Mouse (Mus musculus): ENCODE results near the gene Iscu.

DNA sequence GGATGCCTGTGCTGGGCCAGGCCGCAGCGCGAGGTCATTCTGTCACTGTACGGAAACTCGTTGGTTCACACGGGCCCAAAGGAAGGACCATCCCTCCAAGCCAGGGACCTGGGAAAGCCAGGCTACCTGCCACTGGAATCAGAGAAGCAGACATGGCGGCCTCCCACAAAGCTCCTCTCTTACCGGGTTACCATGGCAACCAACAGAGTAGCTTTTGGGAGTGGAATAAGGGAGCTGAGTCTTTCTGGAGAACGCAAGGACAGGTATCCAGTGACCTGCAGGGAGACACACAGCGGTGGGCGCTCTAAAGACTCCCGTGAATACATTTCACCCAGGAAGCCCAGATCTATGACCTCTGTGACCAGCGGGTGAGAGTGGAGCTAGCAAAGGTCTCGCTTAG lies 46.0 kb downstream of the Iscu start:
- TF ChIP-seq POLR2A (IDR thresholded peaks at IDR 0.05; ENCODE audit: insufficient read depth, low read length): no peak
- no peak for TF ChIP-seq EP300 (IDR thresholded peaks at IDR 0.05; ENCODE audit: insufficient read depth, low read depth, low read length)
